Mouse (Mus musculus) intestine, embryonic 14.5 days (tissue): Measurements from ENCODE around the gene 9230112D13Rik. TPM values are rescaled to one million over a fixed set of nuclear protein-coding genes. Genes with fewer than 3 reads are reported as not detected.

Experiments used
- ATAC-seq: fragments of 200-750 bp; cut with Nextera tagmentation; replicated peaks from 2 replicates; pipeline ENCODE4 v1.8.0; 2017; ENCODE audit warnings: low read depth, moderate number of reproducible peaks, moderate TSS enrichment, moderate library complexity; ENCODE audit not compliant: low FRiP score, low TSS enrichment
- DNase-seq: peaks from one replicate; pipeline ENCODE4 v3.0.0-alpha.2; 2018; ENCODE audit warnings: low spot score
- H3K27ac ChIP-seq: fragments of 300-500 bp; sonication (generic); 2 replicates; pipeline ENCODE4 v1.5.1; 2014; ENCODE audit warnings: low read depth, mild to moderate bottlenecking, control low read depth
- H3K27me3 ChIP-seq: fragments of 300-500 bp; sonication (generic); replicated peaks from 2 replicates; pipeline ENCODE4 v1.6.1; 2014; ENCODE audit warnings: low read length, control low read depth; ENCODE audit not compliant: control insufficient read depth, insufficient read depth
- H3K36me3 ChIP-seq: fragments of 300-500 bp; sonication (generic); 2 replicates; pipeline ENCODE4 v1.6.1; 2014; ENCODE audit warnings: low read length, control low read depth; ENCODE audit not compliant: control insufficient read depth, insufficient read depth
- H3K4me1 ChIP-seq: fragments of 300-500 bp; sonication (generic); replicated peaks from 2 replicates; pipeline ENCODE4 v1.6.1; 2014; ENCODE audit warnings: low read length, control low read depth, mixed read lengths; ENCODE audit not compliant: control insufficient read depth, insufficient read depth
- H3K4me2 ChIP-seq: fragments of 300-500 bp; sonication (generic); 2 replicates; pipeline ENCODE4 v1.6.1; 2014; ENCODE audit warnings: low read length
- H3K4me3 ChIP-seq: fragments of 300-500 bp; sonication (generic); 2 replicates; pipeline ENCODE4 v1.5.1; 2014; ENCODE audit warnings: low read depth, low read length, control low read depth, mixed read lengths
- H3K9ac ChIP-seq: fragments of 300-500 bp; sonication (generic); 2 replicates; pipeline ENCODE4 v1.6.1; 2014; ENCODE audit warnings: mild to moderate bottlenecking, low read length
- H3K9me3 ChIP-seq: fragments of 300-500 bp; sonication (generic); 2 replicates; pipeline ENCODE4 v1.6.1; 2016; ENCODE audit warnings: low read length, control low read depth; ENCODE audit not compliant: control insufficient read depth
- WGBS: fragments of 180-500 bp; shearing (Covaris S2); extraction: QIAGEN DNeasy Blood & Tissue Kit; methylation state at CpG from one replicate; pipeline ENCODE4 v1.1.7; 2014; 5-methylcytosine and 5-hydroxymethylcytosine counted together
- polyA plus RNA-seq: library from polyadenylated mRNA; unstranded; fragments of >200 nt; fragmentation: Nextera tagmentation; extraction: Ambion mirVana; gene quantifications from 2 replicates; pipeline ENCODE4 v1.2.1, GENCODE M21; 2014

The 9230112D13Rik gene
- polyA plus RNA-seq, 1 experiment from 2014 or later: not detected

DNA sequence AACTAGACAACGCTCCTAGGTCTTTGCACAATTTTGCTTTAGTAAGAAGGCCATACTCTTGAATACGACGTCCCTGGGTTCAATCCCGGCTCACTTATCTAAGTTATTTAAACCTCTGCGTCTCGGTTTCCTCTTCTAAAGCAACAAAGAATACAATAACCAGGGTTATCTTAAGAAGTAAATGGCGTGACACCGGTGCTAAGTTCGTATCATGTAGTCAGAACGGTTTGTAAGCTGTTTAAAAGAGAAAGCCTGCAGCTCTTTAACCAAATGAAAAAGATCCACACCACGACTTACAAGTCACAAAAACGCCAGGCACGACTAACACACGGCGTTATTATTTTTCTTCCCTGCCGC, 21.2 kb downstream of the 9230112D13Rik start:
- Histone ChIP-seq H3K4me1 (peaks cover 15% of the 10 kb centered on the region; the same call in 1 of the 2 replicates), H3K4me3 (peak overlapping the region; percentile 81), H3K9ac (peak overlapping the region; percentile 99), H3K4me2 (peak overlapping the region; percentile 60), H3K27me3 (no peaks in the 10 kb centered on the region), H3K9me3 (no peaks in the 10 kb centered on the region), H3K36me3 (no peaks in the 10 kb centered on the region), H3K27ac (peak overlapping the region; percentile 97)
- DNase-seq (no peak), ATAC-seq (no peak)
- under 1% methylated on average over 16 of the region's 16 CpGs for WGBS

DNA sequence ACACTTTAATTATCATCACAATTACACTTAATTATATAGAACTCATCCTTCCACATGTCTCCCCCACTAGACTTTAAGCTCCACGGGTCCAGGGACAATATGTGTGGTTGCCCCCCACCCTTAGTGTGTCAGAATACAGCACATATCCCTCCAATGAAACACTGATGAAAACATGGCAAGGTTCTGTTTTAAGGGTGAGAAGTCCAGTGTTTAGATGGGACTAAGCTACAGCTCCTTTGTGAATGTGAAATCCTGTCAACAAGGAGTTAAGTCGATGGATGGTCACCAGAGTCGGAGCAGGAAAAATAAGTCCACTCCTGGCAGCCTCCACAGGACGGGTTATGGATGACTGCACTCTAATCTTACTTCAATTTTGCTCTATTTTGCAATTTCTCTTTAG, 22.3 kb downstream of the 9230112D13Rik start:
- Histone ChIP-seq H3K9me3 (no peaks in the 10 kb centered on the region), H3K36me3 (no peaks in the 10 kb centered on the region), H3K4me3 (peak overlapping the region; percentile 81), H3K4me2 (peak overlapping the region; percentile 60), H3K27ac (no peak overlapping the region), H3K27me3 (no peaks in the 10 kb centered on the region), H3K9ac (peak overlapping the region; percentile 34; the same call in 1 of the 2 replicates), H3K4me1 (peaks cover 23% of the 10 kb centered on the region; the same call in 1 of the 2 replicates)
- 8% methylated on average over 4 of the region's 4 CpGs for WGBS
- ATAC-seq: no peak
- no peak for DNase-seq

DNA sequence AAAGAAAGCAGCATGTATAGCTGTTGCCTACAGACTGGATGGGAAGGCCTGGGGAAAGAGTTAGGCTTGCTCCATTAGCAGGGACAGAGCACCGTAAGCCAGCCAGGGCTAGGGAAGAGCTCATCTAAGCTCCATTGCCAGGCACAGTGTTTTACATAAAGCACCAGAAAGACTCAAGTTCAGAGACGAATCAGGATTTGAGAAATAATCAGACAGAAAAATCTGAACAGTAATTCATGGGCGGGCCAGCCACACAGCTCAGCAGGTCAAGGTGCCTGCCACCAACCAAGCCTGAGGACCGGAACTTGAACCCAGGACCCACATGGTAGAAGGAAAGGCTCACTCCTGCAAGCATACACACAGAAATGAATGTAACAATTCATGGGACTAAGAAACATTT, 22.9 kb downstream of the 9230112D13Rik start:
- no peak overlapping the region for H3K27ac ChIP-seq
- H3K4me2 ChIP-seq: peak overlapping the region; percentile 60
- H3K9me3 ChIP-seq: no peaks in the 10 kb centered on the region
- no peak overlapping the region for H3K9ac ChIP-seq
- H3K4me3 ChIP-seq: no peak overlapping the region; the same call in 1 of the 2 replicates
- H3K36me3 ChIP-seq: no peaks in the 10 kb centered on the region
- WGBS: 57% methylated on average over 4 of the region's 4 CpGs
- no peaks in the 10 kb centered on the region for H3K27me3 ChIP-seq
- H3K4me1 ChIP-seq: peaks cover 23% of the 10 kb centered on the region; the same call in 1 of the 2 replicates
- no peak for DNase-seq
- no peak for ATAC-seq

DNA sequence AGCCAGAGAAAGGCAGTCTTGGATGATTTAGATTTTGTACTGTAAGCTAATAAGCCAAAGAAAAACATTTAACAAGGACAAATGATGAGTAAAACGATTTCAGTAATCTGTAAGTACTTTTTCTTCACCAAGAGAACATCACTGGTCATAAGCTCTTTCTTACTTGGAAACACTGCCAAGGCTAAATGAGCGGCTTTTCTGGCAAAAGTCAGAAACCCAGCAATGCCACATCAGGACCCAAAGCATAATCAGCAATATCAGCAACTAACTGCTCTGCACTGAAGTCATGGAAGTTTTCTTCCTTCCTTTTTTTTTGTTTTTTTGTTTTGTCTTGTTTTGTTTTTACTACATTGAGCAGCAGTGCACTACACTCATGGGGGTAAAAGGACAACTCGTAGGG, 25.3 kb downstream of the 9230112D13Rik start:
- no peak overlapping the region for H3K9ac ChIP-seq
- no peaks in the 10 kb centered on the region for H3K27me3 ChIP-seq
- DNase-seq (no peak), ATAC-seq (no peak)
- no peaks in the 10 kb centered on the region for H3K9me3 ChIP-seq
- peaks cover 20% of the 10 kb centered on the region; the same call in 1 of the 2 replicates for H3K4me1 ChIP-seq
- no peak overlapping the region for H3K27ac ChIP-seq
- no peak overlapping the region for H3K4me3 ChIP-seq
- WGBS: 63% methylated on average over 3 of the region's 3 CpGs
- no peaks in the 10 kb centered on the region for H3K36me3 ChIP-seq
- H3K4me2 ChIP-seq: no peak overlapping the region

DNA sequence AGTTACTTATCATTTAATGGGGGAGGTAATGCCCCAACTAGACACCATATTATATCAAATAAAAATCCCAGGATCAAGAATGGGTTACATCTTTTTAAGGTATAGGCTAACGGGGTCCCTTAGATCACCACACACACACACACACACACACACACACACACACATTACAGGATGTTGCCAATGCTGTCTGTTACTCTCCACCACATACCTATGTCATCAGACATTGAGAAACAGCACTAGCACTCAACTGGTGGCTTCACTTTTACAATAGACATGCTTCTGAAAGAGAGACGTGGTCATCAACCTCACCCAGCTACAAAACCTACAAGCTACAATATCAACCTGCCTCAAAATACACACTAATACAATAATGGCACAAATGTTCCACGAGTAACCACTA, 28.9 kb downstream of the 9230112D13Rik start:
- H3K9ac ChIP-seq: no peak overlapping the region
- no peak overlapping the region for H3K4me2 ChIP-seq
- no peak overlapping the region for H3K4me3 ChIP-seq
- peaks cover 19% of the 10 kb centered on the region for H3K4me1 ChIP-seq
- DNase-seq: no peak
- no peak overlapping the region for H3K27ac ChIP-seq
- ATAC-seq: no peak
- H3K27me3 ChIP-seq: no peaks in the 10 kb centered on the region
- H3K36me3 ChIP-seq: no peaks in the 10 kb centered on the region
- WGBS: 89% methylated on average over 3 of the region's 3 CpGs
- H3K9me3 ChIP-seq: no peaks in the 10 kb centered on the region

DNA sequence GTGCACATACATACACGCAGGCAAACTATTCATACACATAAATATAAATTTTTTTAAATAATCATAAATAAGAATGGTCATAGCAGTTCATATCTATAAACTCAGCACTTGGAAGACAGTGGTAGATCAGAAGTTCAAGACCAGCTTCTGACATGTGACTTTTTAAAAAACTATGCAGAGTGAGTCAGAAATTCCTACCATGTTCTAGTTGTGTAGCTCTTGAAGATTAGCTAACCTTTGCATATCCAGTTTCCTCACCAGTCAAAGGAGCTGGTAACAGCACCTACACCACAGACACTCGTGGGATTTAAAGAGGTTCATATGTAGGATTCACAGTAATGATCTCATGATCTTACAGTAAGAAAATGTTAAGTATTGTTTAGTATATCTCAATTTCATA, 29.9 kb downstream of the 9230112D13Rik start:
- H3K27ac ChIP-seq: no peak overlapping the region
- H3K27me3 ChIP-seq: no peaks in the 10 kb centered on the region
- no peaks in the 10 kb centered on the region for H3K9me3 ChIP-seq
- WGBS: 87% methylated on average over 2 of the region's 2 CpGs
- H3K36me3 ChIP-seq: no peaks in the 10 kb centered on the region
- peaks cover 28% of the 10 kb centered on the region for H3K4me1 ChIP-seq
- no peak overlapping the region for H3K9ac ChIP-seq
- H3K4me2 ChIP-seq: no peak overlapping the region
- DNase-seq: no peak
- no peak overlapping the region for H3K4me3 ChIP-seq
- no peak for ATAC-seq

DNA sequence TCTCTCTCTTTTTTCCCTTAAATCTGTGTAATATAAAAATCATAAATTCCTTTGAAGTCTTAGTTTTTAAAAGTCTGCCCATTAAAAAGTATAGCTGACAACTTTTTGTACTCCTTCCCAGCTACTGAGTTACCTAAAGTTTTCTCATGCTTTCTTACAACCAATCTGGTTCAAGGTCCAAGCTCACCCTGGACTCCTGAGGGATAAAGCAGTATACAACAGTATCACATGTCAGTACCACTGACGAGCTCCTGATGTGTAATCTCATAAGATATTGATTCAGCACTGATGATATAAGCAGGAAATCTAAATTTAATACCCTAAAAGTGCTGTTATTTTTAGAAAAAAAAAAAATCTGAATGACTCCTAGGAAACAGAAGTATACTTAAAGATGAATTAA, 31.6 kb downstream of the 9230112D13Rik start:
- no peaks in the 10 kb centered on the region for H3K9me3 ChIP-seq
- H3K27me3 ChIP-seq: no peaks in the 10 kb centered on the region
- DNase-seq: no peak
- H3K4me1 ChIP-seq: peaks cover 28% of the 10 kb centered on the region
- 64% methylated on average over 1 of the region's 1 CpGs for WGBS
- H3K4me3 ChIP-seq: no peak overlapping the region
- H3K9ac ChIP-seq: no peak overlapping the region
- no peaks in the 10 kb centered on the region for H3K36me3 ChIP-seq
- H3K4me2 ChIP-seq: no peak overlapping the region
- no peak overlapping the region for H3K27ac ChIP-seq
- no peak for ATAC-seq

DNA sequence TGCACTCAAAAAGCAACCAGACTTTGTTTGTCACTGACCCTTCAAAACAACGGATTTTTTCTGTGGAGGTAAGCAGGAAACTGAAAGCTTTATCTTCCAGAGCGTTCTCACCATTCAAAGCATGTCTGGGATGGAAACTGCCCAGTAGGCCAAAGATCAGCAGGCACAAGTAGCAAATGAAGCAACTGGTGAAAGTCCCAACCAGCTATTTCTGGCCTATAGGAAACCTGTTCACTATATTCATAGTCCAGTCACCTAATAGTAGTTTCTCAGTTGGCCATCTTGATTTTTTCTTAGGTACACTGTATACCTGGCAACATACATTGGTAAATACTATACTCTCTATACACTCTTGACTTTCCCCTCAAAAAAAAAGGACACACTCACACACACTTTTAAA, 32.7 kb downstream of the 9230112D13Rik start:
- 68% methylated on average over 2 of the region's 2 CpGs for WGBS
- H3K4me3 ChIP-seq: no peak overlapping the region
- no peak overlapping the region for H3K4me2 ChIP-seq
- H3K9ac ChIP-seq: no peak overlapping the region
- no peak overlapping the region for H3K27ac ChIP-seq
- H3K36me3 ChIP-seq: no peaks in the 10 kb centered on the region
- DNase-seq (no peak), ATAC-seq (no peak)
- no peaks in the 10 kb centered on the region for H3K27me3 ChIP-seq
- no peaks in the 10 kb centered on the region for H3K9me3 ChIP-seq
- H3K4me1 ChIP-seq: peaks cover 26% of the 10 kb centered on the region

DNA sequence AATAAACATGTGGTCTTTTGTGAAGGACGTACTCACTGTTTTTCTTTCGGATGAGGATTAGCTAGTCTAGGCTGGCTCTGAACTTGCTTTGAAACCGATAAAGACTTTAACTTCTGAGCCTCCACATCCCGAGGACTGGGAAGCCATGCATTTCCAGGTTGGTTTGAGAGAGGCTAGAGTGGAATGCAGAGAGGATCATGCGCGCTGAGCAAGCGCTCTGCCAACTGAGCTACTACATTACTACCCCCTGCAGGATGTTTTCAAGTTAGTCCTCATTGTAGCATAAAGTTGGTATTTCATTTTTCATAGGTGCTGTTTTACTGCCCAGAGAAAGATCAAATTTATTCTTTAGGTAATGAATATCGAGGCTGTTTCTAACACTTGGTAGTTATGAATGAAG, 36.4 kb downstream of the 9230112D13Rik start:
- no peaks in the 10 kb centered on the region for H3K9me3 ChIP-seq
- H3K27me3 ChIP-seq: no peaks in the 10 kb centered on the region
- H3K4me3 ChIP-seq: no peak overlapping the region
- H3K9ac ChIP-seq: no peak overlapping the region
- peaks cover 31% of the 10 kb centered on the region for H3K4me1 ChIP-seq
- DNase-seq: no peak
- no peak for ATAC-seq
- no peak overlapping the region for H3K4me2 ChIP-seq
- no peak overlapping the region for H3K27ac ChIP-seq
- no peaks in the 10 kb centered on the region for H3K36me3 ChIP-seq
- 69% methylated on average over 8 of the region's 8 CpGs for WGBS
